Mouse (Mus musculus) forebrain, embryonic 14.5 days (tissue): ENCODE data around the gene Trim38. TPM values are rescaled to one million over a fixed set of nuclear protein-coding genes. Genes with fewer than 3 reads are reported as not detected.
A peak's percentile ranks its signal among the peaks of the same experiment; 100 is the strongest.
"Not testable (repeated sequence)": the region's sequence is repeated elsewhere in the genome, so short reads cannot be mapped to it uniquely, and the experiment has no call there.

Experiments
- ATAC-seq: fragments of 200-750 bp; cut with Nextera tagmentation; 2 replicates; pipeline ENCODE4 v1.8.0; 2017; ENCODE audit warnings: mild to moderate bottlenecking, moderate library complexity
- DNase-seq: peaks from one replicate; pipeline ENCODE4 v3.0.0-alpha.2; 2015; ENCODE audit warnings: low spot score
- H3K27ac ChIP-seq: fragments of 300-500 bp; sonication (generic); 2 replicates; pipeline ENCODE4 v1.5.1; 2014; ENCODE audit warnings: low read depth, mild to moderate bottlenecking, control low read depth, low read length, moderate library complexity
- H3K27me3 ChIP-seq: fragments of 300-500 bp; sonication (generic); replicated peaks from 2 replicates; pipeline ENCODE4 v1.6.1; 2014; ENCODE audit warnings: low read length, control low read depth, mixed read lengths; ENCODE audit not compliant: control insufficient read depth, insufficient read depth
- H3K36me3 ChIP-seq: fragments of 300-500 bp; sonication (generic); 2 replicates; pipeline ENCODE4 v1.6.1; 2014; ENCODE audit warnings: low read length, control low read depth; ENCODE audit not compliant: control insufficient read depth, insufficient read depth
- H3K4me1 ChIP-seq: fragments of 300-500 bp; sonication (generic); 2 replicates; pipeline ENCODE4 v1.6.1; 2014; ENCODE audit warnings: antibody characterized with exemption, low read length, control low read depth; ENCODE audit not compliant: control insufficient read depth, insufficient read depth
- H3K4me2 ChIP-seq: fragments of 300-500 bp; sonication (generic); 2 replicates; pipeline ENCODE4 v1.6.1; 2014; ENCODE audit warnings: mild to moderate bottlenecking, control low read depth, low read length
- H3K4me3 ChIP-seq: fragments of 300-500 bp; sonication (generic); 2 replicates; pipeline ENCODE4 v1.5.1; 2014; ENCODE audit warnings: low read depth, low read length, control low read depth
- H3K9ac ChIP-seq: fragments of 300-500 bp; sonication (generic); 2 replicates; pipeline ENCODE4 v1.6.1; 2014; ENCODE audit warnings: mild to moderate bottlenecking, low read length, control low read depth, moderate library complexity
- H3K9me3 ChIP-seq: fragments of 300-500 bp; sonication (generic); replicated peaks from 2 replicates; pipeline ENCODE4 v1.6.1; 2016; ENCODE audit warnings: low read length, control low read depth, mixed read lengths; ENCODE audit not compliant: control insufficient read depth
- WGBS: fragments of 180-500 bp; shearing (Covaris S2); extraction: QIAGEN DNeasy Blood & Tissue Kit; methylation state at CpG from one replicate; pipeline ENCODE4 v1.1.7; 2014; 5-methylcytosine and 5-hydroxymethylcytosine counted together
- polyA plus RNA-seq: library from polyadenylated mRNA; unstranded; fragments of >200 nt; fragmentation: Nextera tagmentation; extraction: Ambion mirVana; gene quantifications from 2 replicates; pipeline ENCODE4 v1.2.1, GENCODE M21; 2014

Trim38 gene
- polyA plus RNA-seq, 1 experiment from 2014 or later = not detected

- ATAC-seq = peak; percentile 57
- not testable (repeated sequence) for H3K36me3 ChIP-seq, H3K9me3 ChIP-seq, H3K27me3 ChIP-seq
- Histone ChIP-seq H3K4me3 (peak within 1 kb of the TSS; percentile 40), H3K4me1 (peaks cover 13% of the 10 kb centered on the region), H3K27ac (peak within 1 kb of the TSS; percentile 96), H3K4me2 (peak within 1 kb of the TSS; percentile 59), H3K9ac (peak within 1 kb of the TSS; percentile 64)
- under 1% methylated on average over 22 of the region's 47 CpGs for WGBS
- DNase-seq = peak; percentile 94
Measured at GRCm38 (mm10) chr13:23750839-23751477, 18.8 kb upstream of the Trim38 start, which contains the start of gene Hist1h2ab. TSS of gene Hist1h2ab (plus strand) at chr13:23751126.

- no peaks in the 10 kb centered on the region for H3K9me3 ChIP-seq
- H3K4me3 ChIP-seq = peak overlapping the region; percentile 40
- no peaks in the 10 kb centered on the region for H3K27me3 ChIP-seq
- no peaks in the 10 kb centered on the region for H3K36me3 ChIP-seq
- H3K4me2 ChIP-seq = peak overlapping the region; percentile 59
- under 1% methylated on average over 11 of the region's 11 CpGs for WGBS
- peak; percentile 25 for ATAC-seq
- peak overlapping the region; percentile 64 for H3K9ac ChIP-seq
- peak overlapping the region; percentile 96 for H3K27ac ChIP-seq
- DNase-seq = peak; percentile 41
- peaks cover 13% of the 10 kb centered on the region for H3K4me1 ChIP-seq
Measured at GRCm38 (mm10) chr13:23751478-23751956, 18.2 kb upstream of the Trim38 start.

GRCm38 (mm10) chr13:23752067-23752741, 17.5 kb upstream of the Trim38 start, which contains the start of gene Hist1h3b:
TSS of gene Hist1h3b (plus strand) at chr13:23752267.
- peak within 1 kb of the TSS; percentile 59 for H3K4me2 ChIP-seq
- not testable (repeated sequence) for H3K27me3 ChIP-seq, H3K36me3 ChIP-seq, H3K9me3 ChIP-seq
- DNase-seq = peak; percentile 98
- whole genome bisulfite sequencing = 0% methylated on average over 16 of the region's 47 CpGs
- peak; percentile 85 for ATAC-seq
- H3K4me3 ChIP-seq = peak within 1 kb of the TSS; percentile 40
- H3K27ac ChIP-seq = peak within 1 kb of the TSS; percentile 96
- peaks cover 11% of the 10 kb centered on the region for H3K4me1 ChIP-seq
- H3K9ac ChIP-seq = peak within 1 kb of the TSS; percentile 64

- under 1% methylated on average over 6 of the region's 6 CpGs for WGBS
- H3K4me3 ChIP-seq = peak overlapping the region; percentile 26
- H3K9me3 ChIP-seq = no peaks in the 10 kb centered on the region
- H3K27me3 ChIP-seq = no peaks in the 10 kb centered on the region
- ATAC-seq = no peak
- peak overlapping the region; percentile 54; the same call in 1 of the 2 replicates for H3K9ac ChIP-seq
- H3K4me1 ChIP-seq = peaks cover 9% of the 10 kb centered on the region
- DNase-seq = no peak
- H3K36me3 ChIP-seq = no peaks in the 10 kb centered on the region
- peak overlapping the region; percentile 50 for H3K4me2 ChIP-seq
- H3K27ac ChIP-seq = peak overlapping the region; percentile 65
Measured at GRCm38 (mm10) chr13:23752742-23753172, 17.0 kb upstream of the Trim38 start.

GRCm38 (mm10) chr13:23753314-23754078, 16.2 kb upstream of the Trim38 start:
- Histone ChIP-seq H3K4me3 (peak overlapping the region; percentile 26), H3K27me3 (no peaks in the 10 kb centered on the region), H3K9me3 (no peaks in the 10 kb centered on the region), H3K4me1 (peaks cover 6% of the 10 kb centered on the region), H3K36me3 (no peaks in the 10 kb centered on the region), H3K27ac (peak overlapping the region; percentile 65; the same call in 1 of the 2 replicates), H3K9ac (peak overlapping the region; percentile 54; the same call in 1 of the 2 replicates), H3K4me2 (peak overlapping the region; percentile 50; the same call in 1 of the 2 replicates)
- ATAC-seq (no peak), DNase-seq (no peak)
- WGBS = 41% methylated on average over 4 of the region's 4 CpGs

- H3K27ac ChIP-seq = no peak overlapping the region
- no peak overlapping the region for H3K4me2 ChIP-seq
- no peaks in the 10 kb centered on the region for H3K36me3 ChIP-seq
- ATAC-seq = no peak
- DNase-seq = no peak
- no peak overlapping the region for H3K4me3 ChIP-seq
- peaks cover 7% of the 10 kb centered on the region for H3K4me1 ChIP-seq
- no peak overlapping the region for H3K9ac ChIP-seq
- H3K27me3 ChIP-seq = no peaks in the 10 kb centered on the region
- H3K9me3 ChIP-seq = no peaks in the 10 kb centered on the region
Measured at GRCm38 (mm10) chr13:23755000-23755399, 14.7 kb upstream of the Trim38 start.

- 0% methylated on average over 17 of the region's 22 CpGs for WGBS
- ATAC-seq = peak; percentile 68
- no peaks in the 10 kb centered on the region for H3K36me3 ChIP-seq
- H3K4me1 ChIP-seq = peaks cover 17% of the 10 kb centered on the region
- no peaks in the 10 kb centered on the region for H3K27me3 ChIP-seq
- H3K4me2 ChIP-seq = peak within 1 kb of the TSS; percentile 67
- no peaks in the 10 kb centered on the region for H3K9me3 ChIP-seq
- H3K27ac ChIP-seq = peak within 1 kb of the TSS; percentile 85
- H3K4me3 ChIP-seq = peak within 1 kb of the TSS; percentile 33
- peak; percentile 99 for DNase-seq
- H3K9ac ChIP-seq = peak within 1 kb of the TSS; percentile 61
Measured at GRCm38 (mm10) chr13:23756790-23757189, 12.9 kb upstream of the Trim38 start, which contains the start of gene Hist1h4b. TSS of gene Hist1h4b (plus strand) at chr13:23757013.

- Histone ChIP-seq H3K36me3 (no peaks in the 10 kb centered on the region), H3K27me3 (no peaks in the 10 kb centered on the region), H3K4me2 (peak overlapping the region; percentile 67), H3K27ac (peak overlapping the region; percentile 85), H3K9ac (peak overlapping the region; percentile 61), H3K4me3 (peak overlapping the region; percentile 33), H3K9me3 (no peaks in the 10 kb centered on the region), H3K4me1 (peaks cover 17% of the 10 kb centered on the region)
- DNase-seq (peak; percentile 54), ATAC-seq (peak; percentile 13; the same call in 1 of the 2 replicates)
- WGBS = under 1% methylated on average over 15 of the region's 23 CpGs
Measured at GRCm38 (mm10) chr13:23757211-23757773, 12.4 kb upstream of the Trim38 start.
